9 mouse cellular contexts compared by ENCODE assay signal in the genomic region with DNA sequence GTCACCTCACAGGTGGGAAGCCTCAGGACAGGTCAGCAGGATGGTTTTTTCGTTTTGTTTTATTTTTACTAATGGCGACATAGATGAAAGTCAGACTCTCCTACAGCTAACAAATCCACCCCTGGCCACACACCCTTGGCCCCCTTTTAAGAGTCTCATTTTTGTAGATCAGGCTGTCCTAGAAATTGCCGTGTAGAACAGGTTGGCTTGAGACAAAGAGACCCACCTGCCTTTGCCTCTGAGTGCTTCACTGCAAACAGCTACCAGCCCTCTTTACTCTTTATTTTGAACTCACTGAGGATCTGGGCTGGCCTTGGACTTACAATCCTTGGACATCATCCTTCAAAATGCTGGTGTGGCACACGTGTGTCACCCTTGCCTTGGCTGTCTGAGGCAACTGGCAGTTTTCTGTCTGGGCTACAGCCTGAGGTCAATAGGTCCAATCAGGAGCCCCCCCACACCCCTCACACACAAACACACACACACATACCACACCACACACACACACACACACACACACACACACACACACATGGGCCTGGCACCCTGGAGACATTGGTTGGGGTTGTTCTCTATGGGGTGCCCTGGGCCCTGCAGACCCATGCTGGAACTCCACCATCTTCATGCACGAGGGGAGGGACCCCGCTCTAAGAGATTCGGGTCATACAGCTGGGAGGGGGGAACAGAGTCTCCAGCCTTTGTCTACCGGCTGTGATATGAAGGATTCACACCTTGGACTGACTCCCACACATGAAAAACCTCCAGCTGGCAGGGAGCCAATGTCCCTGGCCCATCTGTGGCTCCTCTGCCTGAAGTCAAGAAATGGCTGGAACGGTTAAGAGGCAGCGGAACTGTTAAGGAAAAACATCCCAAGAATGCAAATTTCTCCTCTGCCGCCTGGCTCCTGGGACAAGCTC. TPM values are rescaled to one million over a fixed set of nuclear protein-coding genes. Genes with fewer than 3 reads are reported as not detected.
A peak's percentile ranks its signal among the peaks of the same experiment; 100 is the strongest.
DNase-seq lines count a peak whose midpoint lies in the region; ATAC-seq and TF ChIP-seq lines count a peak whose summit lies in the region.
"Had no signal": no experiment of that assay in that cellular context is flagged by ENCODE, and none has a peak within 500 bp of the region (broad histone marks: within the 10 kb centered on the region; RNA-seq: fewer than 3 reads in every experiment).

No protein-coding gene starts in this region.

- H3K27ac ChIP-seq in hindbrain, embryonic 10.5 days = 0 out of 2 replicates have a peak overlapping the region, but pooled peaks have one; percentile 35
- H3K27ac ChIP-seq in hindbrain, embryonic 12.5 days = no peak overlapping the region
- H3K27ac ChIP-seq: midbrain, embryonic 12.5 days had no signal

- in situ Hi-C loops in Patski (cut with MboI; ENCODE audit: low pct_unique_long_range_greater_than_20kb) = no loop called here

- no peaks in the 10 kb centered on the region for H3K27me3 ChIP-seq in hindbrain, embryonic 10.5 days (ENCODE audit: insufficient read depth, poor library complexity, severe bottlenecking)
- no peaks in the 10 kb centered on the region for H3K27me3 ChIP-seq in hindbrain, embryonic 12.5 days
- H3K27me3 ChIP-seq in Patski = no peaks in the 10 kb centered on the region
- H3K27me3 ChIP-seq: midbrain, embryonic 12.5 days had no signal

- no peak for TF ChIP-seq CTCF in Patski (IDR thresholded peaks at IDR 0.05)

- no peak overlapping the region for H3K4me3 ChIP-seq in hindbrain, embryonic 10.5 days
- H3K4me3 ChIP-seq in hindbrain, embryonic 12.5 days = no peak overlapping the region
- H3K4me3 ChIP-seq: midbrain, embryonic 12.5 days had no signal

- 67% methylated on average over 11 of the region's 11 CpGs for WGBS in hindbrain, embryonic 10.5 days
- WGBS in hindbrain, embryonic 12.5 days = 63% methylated on average over 11 of the region's 11 CpGs

- 0 out of 2 replicates have a peak, but pooled peaks cover 5% of the 10 kb centered on the region for H3K9me3 ChIP-seq in hindbrain, embryonic 10.5 days
- peaks cover 5% of the 10 kb centered on the region for H3K9me3 ChIP-seq in hindbrain, embryonic 12.5 days (replicated peaks)
- H3K9me3 ChIP-seq: midbrain, embryonic 12.5 days had no signal

- no peak overlapping the region for H3K9ac ChIP-seq in hindbrain, embryonic 12.5 days
- H3K9ac ChIP-seq: midbrain, embryonic 12.5 days had no signal

- POLR2A ChIA-PET in Patski (lab: Charles Lee) = interaction anchor here (1.9 kb wide), 1 partner anchor 42 kb away, joined by 6 read pairs; the partner anchor contains the start of gene Gadd45b

- peaks cover 23% of the 10 kb centered on the region for H3K4me1 ChIP-seq in hindbrain, embryonic 10.5 days (replicated peaks)
- H3K4me1 ChIP-seq in hindbrain, embryonic 12.5 days = peaks cover 9% of the 10 kb centered on the region

- CTCF ChIA-PET in Patski (lab: Charles Lee) = interaction anchor here (0.7 to 1.1 kb wide), 3 partner anchors 9 to 17 kb away, joined by 4 to 5 read pairs (median 5); no protein-coding TSS in a partner anchor

- ATAC-seq in hindbrain, embryonic 12.5 days (ENCODE audit: low FRiP score) = no peak
- peak; percentile 44 for ATAC-seq in Patski

- H3K4me2 ChIP-seq in hindbrain, embryonic 12.5 days (replicated peaks) = no peak overlapping the region
- H3K4me2 ChIP-seq: midbrain, embryonic 12.5 days had no signal

- no peaks in the 10 kb centered on the region for H3K36me3 ChIP-seq in hindbrain, embryonic 10.5 days
- H3K36me3 ChIP-seq in hindbrain, embryonic 12.5 days = no peaks in the 10 kb centered on the region
- H3K36me3 ChIP-seq: midbrain, embryonic 12.5 days had no signal

- no peak for DNase-seq in hindbrain, embryonic 10.5 days (ENCODE audit: low spot score)
- DNase-seq in Patski (ENCODE audit: low read depth, low spot score) = no peak
- peak; percentile 58 to 92 for DNase-seq in cerebellum, postnatal 4 days (ENCODE audit: low spot score in 2 of 2)
- peak; percentile 59 for DNase-seq in kidney, adult 9 months
- DNase-seq in right cerebral cortex, postnatal 10 days (ENCODE audit: low spot score in 2 of 2) = no peak
- DNase-seq in layer of hippocampus, adult 18-20 months (ENCODE audit: low spot score in 2 of 2) = no peak
- no peak for DNase-seq in retina, embryonic 14.5 days (ENCODE audit: low spot score)

RNA-seq across cellular contexts. Expression of gene Gng7, which starts 42.4 kb away (rescaled TPM):
- polyA plus RNA-seq in hindbrain, embryonic 10.5 days (2016; fragmentation: Nextera tagmentation; extraction: Ambion mirVana) = 7.1 and 8.6 TPM in 2 replicates
- polyA plus RNA-seq in hindbrain, embryonic 12.5 days (2016; fragmentation: Nextera tagmentation; extraction: Ambion mirVana) = 10.1 and 10.7 TPM in 2 replicates
- 7.2 TPM for polyA plus RNA-seq in Patski (2021)
- total RNA-seq in layer of hippocampus, adult 18-20 months (2021) = 100 to 1,000 TPM; 166 to 173 TPM

RNA-seq across cellular contexts. Expression of gene Gadd45b, which starts 42.5 kb away (rescaled TPM):
- 9.8 and 11.8 TPM in 2 replicates for polyA plus RNA-seq in hindbrain, embryonic 10.5 days (2016; fragmentation: Nextera tagmentation; extraction: Ambion mirVana)
- 11.8 and 15.8 TPM in 2 replicates for polyA plus RNA-seq in hindbrain, embryonic 12.5 days (2016; fragmentation: Nextera tagmentation; extraction: Ambion mirVana)
- polyA plus RNA-seq in Patski (2021) = 53.8 TPM
- 10 to 100 TPM; 24.9 to 28.1 TPM for total RNA-seq in layer of hippocampus, adult 18-20 months (2021)

RNA-seq across cellular contexts. Expression of gene Diras1, which starts 53.1 kb away (rescaled TPM):
- polyA plus RNA-seq in hindbrain, embryonic 10.5 days (2016; fragmentation: Nextera tagmentation; extraction: Ambion mirVana) = 4.6 and 9.8 TPM in 2 replicates
- polyA plus RNA-seq in hindbrain, embryonic 12.5 days (2016; fragmentation: Nextera tagmentation; extraction: Ambion mirVana) = 16.4 and 16.7 TPM in 2 replicates
- polyA plus RNA-seq in Patski (2021) = 0.33 TPM
- total RNA-seq in layer of hippocampus, adult 18-20 months (2021) = 10 to 100 TPM; 96.6 to 98.2 TPM

RNA-seq across cellular contexts. Expression of gene Lmnb2, which starts 54.3 kb away (rescaled TPM):
- 65.8 and 78.4 TPM in 2 replicates for polyA plus RNA-seq in hindbrain, embryonic 10.5 days (2016; fragmentation: Nextera tagmentation; extraction: Ambion mirVana)
- 56.8 and 57.9 TPM in 2 replicates for polyA plus RNA-seq in hindbrain, embryonic 12.5 days (2016; fragmentation: Nextera tagmentation; extraction: Ambion mirVana)
- 24.7 TPM for polyA plus RNA-seq in Patski (2021)
- 10 to 100 TPM; 19.5 to 22.3 TPM for total RNA-seq in layer of hippocampus, adult 18-20 months (2021)

Comparison
In these comparisons a context has a peak if more than half of its experiments do, and no peak if none do; other contexts are left out.
1. DNase-seq: peak in cerebellum, postnatal 4 days (2 of 2) and kidney, adult 9 months (single experiment); none in hindbrain, embryonic 10.5 days (single experiment), Patski (single experiment), right cerebral cortex, postnatal 10 days (0 of 2), layer of hippocampus, adult 18-20 months (0 of 2) and retina, embryonic 14.5 days (single experiment).